Mouse (Mus musculus) gastrocnemius, adult 18-20 months (tissue): Measurements from ENCODE around the gene Vmn2r97. TPM values are rescaled to one million over a fixed set of nuclear protein-coding genes. Genes with fewer than 3 reads are reported as not detected.
"Not testable (repeated sequence)": the region's sequence is repeated elsewhere in the genome, so short reads cannot be mapped to it uniquely, and the experiment has no call there.

ENCODE experiments used
- DNase-seq: peaks from one replicate; pipeline ENCODE4 v3.0.0; 2021; ENCODE audit warnings: low spot score
- long read RNA-seq, 2 experiments: library from polyadenylated mRNA; stranded (forward); transcript quantifications; one replicate each; pipeline ENCODE4 v2.0.0; 2021
- total RNA-seq, 2 experiments: library from RNA; stranded (reverse); gene quantifications; 2 replicates each; pipeline ENCODE4 v1.2.3; 2021

Gene Vmn2r97
- not detected for total RNA-seq
- long read RNA-seq, experiment 1 = 0 reads
- long read RNA-seq, experiment 2 = 0 reads

GRCm38 (mm10) chr17:18914000-18914399, at the start of gene Vmn2r97:
TSS of gene Vmn2r97 (plus strand) at chr17:18914300.
- not testable (repeated sequence) for DNase-seq

GRCm38 (mm10) chr17:18882436-18882835, 31.7 kb upstream of the Vmn2r97 start:
- DNase-seq = not testable (repeated sequence)

GRCm38 (mm10) chr17:18889745-18890329, 24.3 kb upstream of the Vmn2r97 start:
- DNase-seq = no peak

- DNase-seq = not testable (repeated sequence)
These were observed 43.7 kb downstream of the Vmn2r97 start for GRCm38 (mm10) chr17:18957800-18958199.

- no peak for DNase-seq
These were observed 54.5 kb downstream of the Vmn2r97 start for GRCm38 (mm10) chr17:18968371-18969275.

Other genes with a start within 250 kb of the Vmn2r97 start
- gene Vmn2r98, start 139.2 kb downstream of the Vmn2r97 start, total RNA-seq = not detected